Mouse (Mus musculus) liver, embryonic 14.5 days (tissue): ENCODE results near the gene Pkig.

ENCODE experiments used
- CTCF ChIP-seq: IDR thresholded peaks from 2 replicates; pipeline ENCODE4 v1.5.1; 2016; ENCODE audit warnings: antibody characterized with exemption, low read depth, control low read depth
- EP300 ChIP-seq: IDR thresholded peaks from 2 replicates; pipeline ENCODE4 v1.6.1; 2016; ENCODE audit warnings: antibody characterized with exemption, low read depth

- TF ChIP-seq CTCF = no peak
- TF ChIP-seq EP300 = no peak
Observed at GRCm38 (mm10) chr2:163663930-163664329, 5.7 kb downstream of the Pkig start.
